Mouse (Mus musculus) left cerebral cortex, adult 6 months (tissue): ENCODE data around the gene Ypel3. TPM values are rescaled to one million over a fixed set of nuclear protein-coding genes. Genes with fewer than 3 reads are reported as not detected.

Source experiments
- long read RNA-seq, 2 experiments: library from polyadenylated mRNA; unstranded; transcript quantifications; one replicate each; pipeline ENCODE4 v2.0.0; 2019 to 2020
- polyA plus RNA-seq: library from polyadenylated mRNA; unstranded; fragments of <200 nt; fragmentation: Nextera tagmentation; gene quantifications from 2 replicates; pipeline ENCODE4 v1.2.3, GENCODE M21; 2021

Gene Ypel3
- 119 and 625 TPM in 2 replicates for polyA plus RNA-seq
- long read RNA-seq, experiment 1, transcript Ypel3-201 (5 exons, 973 nt), result major isoform, 21 of 36 reads
- long read RNA-seq, experiment 1, partial matches to known transcripts, result 5 of 36 reads
- long read RNA-seq, experiment 1, other reads (novel, unspliced or antisense), result 6 of 36 reads
- long read RNA-seq, experiment 2, transcript Ypel3-201 (5 exons, 973 nt), result major isoform, 53 of 88 reads
- long read RNA-seq, experiment 2, transcript Ypel3-203 (4 exons, 1,594 nt), result minor isoform, 11 of 88 reads
- long read RNA-seq, experiment 2, partial matches to known transcripts, result 15 of 88 reads
- long read RNA-seq, experiment 2, other reads (novel, unspliced or antisense), result 8 of 88 reads

GRCm38 (mm10) chr7:126776598-126777057 is at the start of gene Ypel3:
Gene Ypel3, plus strand, starts transcription at chr7:126776955.

GRCm38 (mm10) chr7:126759050-126759671 is 17.6 kb upstream of the Ypel3 start, which contains the start of gene Mapk3:
Gene Mapk3, plus strand, starts transcription at chr7:126759601.

GRCm38 (mm10) chr7:126766201-126766600 is 10.6 kb upstream of the Ypel3 start, which contains the start of gene Gdpd3:
Gene Gdpd3, plus strand, starts transcription at chr7:126766334.

GRCm38 (mm10) chr7:126780971-126781635 is 4.3 kb downstream of the Ypel3 start, which contains the start of gene Tbx6:
Gene Tbx6, plus strand, starts transcription at chr7:126781483.

GRCm38 (mm10) chr7:126791851-126792720 is 15.3 kb downstream of the Ypel3 start, which contains the start of gene Ppp4c:
Gene Ppp4c, minus strand, starts transcription at chr7:126792496.

GRCm38 (mm10) chr7:126797411-126798126 is 20.8 kb downstream of the Ypel3 start, which contains the start of gene Fam57b:
Gene Fam57b, plus strand, starts transcription at chr7:126797668.

Other genes starting within 250 kb of the Ypel3 start
- 172 and 199 TPM in 2 replicates for gene Eif3c, start 210.5 kb upstream of the Ypel3 start, polyA plus RNA-seq
- 0.43 and 0.50 TPM in 2 replicates for gene Apobr, start 192.0 kb upstream of the Ypel3 start, polyA plus RNA-seq
- gene Cln3, start 191.1 kb upstream of the Ypel3 start, polyA plus RNA-seq, result 14.3 and 14.5 TPM in 2 replicates
- not detected in 2 replicates for gene Il27, start 182.0 kb upstream of the Ypel3 start, polyA plus RNA-seq
- gene Nupr1, start 146.1 kb upstream of the Ypel3 start, polyA plus RNA-seq, result 44.2 and 54.6 TPM in 2 replicates
- 29.1 and 30.0 TPM in 2 replicates for gene Sgf29, start 127.6 kb upstream of the Ypel3 start, polyA plus RNA-seq
- 13.9 and 18.1 TPM in 2 replicates for gene Sult1a1, start 100.5 kb upstream of the Ypel3 start, polyA plus RNA-seq
- 240 and 251 TPM in 2 replicates for gene Bola2, start 81.6 kb upstream of the Ypel3 start, polyA plus RNA-seq
- 10.0 and 10.4 TPM in 2 replicates for gene Slx1b, start 81.2 kb upstream of the Ypel3 start, polyA plus RNA-seq
- 128 and 147 TPM in 2 replicates for gene Coro1a, start 69.2 kb upstream of the Ypel3 start, polyA plus RNA-seq
- 34.5 and 44.7 TPM in 2 replicates for gene Mapk3, start 17.4 kb upstream of the Ypel3 start, polyA plus RNA-seq
- gene Gdpd3, start 10.6 kb upstream of the Ypel3 start, polyA plus RNA-seq, result 0.40 and 0.59 TPM in 2 replicates
- gene Tbx6, start 4.5 kb downstream of the Ypel3 start, polyA plus RNA-seq, result 0.20 TPM in 1 of 2 replicates, not detected in the other
- 53.5 and 61.0 TPM in 2 replicates for gene Ppp4c, start 15.5 kb downstream of the Ypel3 start, polyA plus RNA-seq
- 5.9 and 8.8 TPM in 2 replicates for gene Fam57b, start 20.7 kb downstream of the Ypel3 start, polyA plus RNA-seq
- gene 4930451I11Rik, start 54.7 kb downstream of the Ypel3 start, polyA plus RNA-seq, result 1.2 and 2.7 TPM in 2 replicates
- gene Doc2a, start 70.5 kb downstream of the Ypel3 start, polyA plus RNA-seq, result 14.1 and 30.1 TPM in 2 replicates
- gene Hirip3, start 85.0 kb downstream of the Ypel3 start, polyA plus RNA-seq, result 3.4 and 4.3 TPM in 2 replicates
- gene Ino80e, start 85.4 kb downstream of the Ypel3 start, polyA plus RNA-seq, result 44.1 and 57.6 TPM in 2 replicates
- 9.7 and 10.8 TPM in 2 replicates for gene Taok2, start 107.7 kb downstream of the Ypel3 start, polyA plus RNA-seq
- 30.6 and 32.0 TPM in 2 replicates for gene Tmem219, start 146.0 kb downstream of the Ypel3 start, polyA plus RNA-seq
- gene Kctd13, start 151.9 kb downstream of the Ypel3 start, polyA plus RNA-seq, result 260 and 277 TPM in 2 replicates
- gene Asphd1, start 172.6 kb downstream of the Ypel3 start, polyA plus RNA-seq, result 11.2 and 13.6 TPM in 2 replicates
- gene Sez6l2, start 173.6 kb downstream of the Ypel3 start, polyA plus RNA-seq, result 68.2 and 74.7 TPM in 2 replicates
- 223 and 227 TPM in 2 replicates for gene Cdipt, start 199.0 kb downstream of the Ypel3 start, polyA plus RNA-seq
- 0.32 and 0.79 TPM in 2 replicates for gene Cdiptos, start 199.1 kb downstream of the Ypel3 start, polyA plus RNA-seq
- gene Mvp, start 237.7 kb downstream of the Ypel3 start, polyA plus RNA-seq, result 3.3 and 3.4 TPM in 2 replicates
- 0.64 TPM in 1 of 2 replicates, not detected in the other for gene Pagr1b, start 239.5 kb downstream of the Ypel3 start, polyA plus RNA-seq
- 3.0 and 33.4 TPM in 2 replicates for gene Pagr1a, start 240.4 kb downstream of the Ypel3 start, polyA plus RNA-seq
- gene Gm42742, start 244.1 kb downstream of the Ypel3 start, polyA plus RNA-seq, result 19.0 and 44.2 TPM in 2 replicates
- gene Prrt2, start 244.3 kb downstream of the Ypel3 start, polyA plus RNA-seq, result 86.8 and 193 TPM in 2 replicates